Mouse (Mus musculus): ENCODE measurements at regions not wholly inside any gene's neighbourhood (a gene's known extent, or its start where the extent isn't known, plus 50 kb on each side); places are given as distances from the start of the nearest gene placed in this dataset.

- TF ChIP-seq POLR2A (IDR thresholded peaks at IDR 0.05; ENCODE audit: control insufficient read depth in 1 of 2, insufficient read depth in 1 of 2, low read depth in 1 of 2, low read length in 2 of 2, poor library complexity in 1 of 2) = no peak
- no peak for TF ChIP-seq CTCF (IDR thresholded peaks at IDR 0.05 in 2 of 3, conservative IDR thresholded peaks at IDR 0.05 in 1 of 3; ENCODE audit: control insufficient read depth in 1 of 3, insufficient read depth in 1 of 3, low read depth in 2 of 3, low read length in 3 of 3, poor library complexity in 1 of 3, severe bottlenecking in 1 of 3)
- TF ChIP-seq ZMIZ1 (IDR thresholded peaks at IDR 0.05; ENCODE audit: low read depth, low read length) = no peak
- TF ChIP-seq ZKSCAN1 (IDR thresholded peaks at IDR 0.05; ENCODE audit: low read depth, low read length) = no peak
- no peak for TF ChIP-seq NRF1 (IDR thresholded peaks at IDR 0.05; ENCODE audit: insufficient read depth, low read depth, low read length, poor library complexity, severe bottlenecking)
- TF ChIP-seq MAZ (IDR thresholded peaks at IDR 0.05; ENCODE audit: low read depth, low read length) = no peak
- TF ChIP-seq EP300 (IDR thresholded peaks at IDR 0.05; ENCODE audit: low read depth in 1 of 2, low read length in 2 of 2) = no peak
- TF ChIP-seq MXI1 (IDR thresholded peaks at IDR 0.05; ENCODE audit: low read depth, low read length) = no peak
- TF ChIP-seq USF2 (IDR thresholded peaks at IDR 0.05; ENCODE audit: borderline replicate concordance in 1 of 2, insufficient read depth in 1 of 2, low read depth in 1 of 2, low read length in 2 of 2) = no peak
- TF ChIP-seq ZNF384 (IDR thresholded peaks at IDR 0.05; ENCODE audit: low read depth, low read length) = no peak
- no peak for TF ChIP-seq HCFC1 (IDR thresholded peaks at IDR 0.05; ENCODE audit: low read depth, low read length)
These were observed 1243.6 kb upstream of the Nr2f1 start for GRCm38 (mm10) chr13:79443113-79443512.

Data from MEL (cell line).